Mouse (Mus musculus) large intestine, adult 2 months (tissue): Measurements from ENCODE around the gene Glud1. TPM values are rescaled to one million over a fixed set of nuclear protein-coding genes. Genes with fewer than 3 reads are reported as not detected.

Source experiments
- DNase-seq: peaks from one replicate; pipeline ENCODE4 v3.0.0-alpha.2; 2012; ENCODE audit warnings: low read depth, low spot score
- WGBS: fragments of 180-500 bp; shearing (Covaris S2); methylation state at CpG from one replicate; pipeline ENCODE4 v1.1.7; 2018; 5-methylcytosine and 5-hydroxymethylcytosine counted together
- polyA plus RNA-seq: library from polyadenylated mRNA; depleted of rRNA; stranded (reverse); fragments of >200 nt; gene quantifications from 2 replicates; pipeline ENCODE4 v1.2.3, GENCODE M21; 2012; rRNA removed

Gene Glud1
- polyA plus RNA-seq, 1 experiment, result 48.1 TPM

GRCm38 (mm10) chr14:34372646-34373045, 62.1 kb downstream of the Glud1 start:
- no peak for DNase-seq
- 89% methylated on average over 6 of the region's 6 CpGs for WGBS

GRCm38 (mm10) chr14:34373581-34373980, 63.1 kb downstream of the Glud1 start:
- WGBS, result 79% methylated on average over 6 of the region's 6 CpGs
- DNase-seq, result no peak

GRCm38 (mm10) chr14:34374577-34374976, 64.0 kb downstream of the Glud1 start, which contains the start of gene Sncg:
Sncg (minus strand) TSS chr14:34374789.
- 33% methylated on average over 10 of the region's 10 CpGs for WGBS
- no peak for DNase-seq

- WGBS, result 78% methylated on average over 13 of the region's 13 CpGs
- DNase-seq, result no peak
Measured at GRCm38 (mm10) chr14:34375415-34375904, 64.9 kb downstream of the Glud1 start, which contains the start of gene Mmrn2. Mmrn2 (plus strand) TSS chr14:34375465.

- WGBS, result 86% methylated on average over 5 of the region's 5 CpGs
- no peak for DNase-seq
Measured at GRCm38 (mm10) chr14:34375941-34376340, 65.4 kb downstream of the Glud1 start.

- no peak for DNase-seq
- WGBS, result 81% methylated on average over 4 of the region's 4 CpGs
Measured at GRCm38 (mm10) chr14:34377121-34377520, 66.6 kb downstream of the Glud1 start.

- no peak for DNase-seq
- WGBS, result 62% methylated on average over 11 of the region's 11 CpGs
Measured at GRCm38 (mm10) chr14:34378560-34379331, 68.2 kb downstream of the Glud1 start.

- WGBS, result 92% methylated on average over 9 of the region's 9 CpGs
- DNase-seq, result no peak
Measured at GRCm38 (mm10) chr14:34382921-34383704, 72.6 kb downstream of the Glud1 start.

GRCm38 (mm10) chr14:34393295-34393694, 82.8 kb downstream of the Glud1 start:
- WGBS, result 74% methylated on average over 4 of the region's 4 CpGs
- no peak for DNase-seq

Other genes starting within 250 kb of the Glud1 start
- 0.49 and 0.69 TPM in 2 replicates for gene Anxa8, start 224.7 kb upstream of the Glud1 start, polyA plus RNA-seq
- not detected in 2 replicates for gene A630023A22Rik, start 208.0 kb upstream of the Glud1 start, polyA plus RNA-seq
- gene Npy4r, start 158.2 kb upstream of the Glud1 start, polyA plus RNA-seq, result 0.47 and 1.1 TPM in 2 replicates
- 0.04 TPM in 2 replicates for gene Gprin2, start 109.1 kb upstream of the Glud1 start, polyA plus RNA-seq
- 1.4 and 2.7 TPM in 2 replicates for gene Syt15, start 91.1 kb upstream of the Glud1 start, polyA plus RNA-seq
- 0.87 and 1.3 TPM in 2 replicates for gene Shld2, start 234 bp upstream of the Glud1 start, polyA plus RNA-seq
- gene Fam25c, start 44.7 kb downstream of the Glud1 start, polyA plus RNA-seq, result not detected in 2 replicates
- 14.2 and 21.6 TPM in 2 replicates for gene Sncg, start 64.1 kb downstream of the Glud1 start, polyA plus RNA-seq
- gene Mmrn2, start 64.7 kb downstream of the Glud1 start, polyA plus RNA-seq, result 3.7 and 6.0 TPM in 2 replicates
- 6.9 and 14.4 TPM in 2 replicates for gene Bmpr1a, start 192.6 kb downstream of the Glud1 start, polyA plus RNA-seq
- gene 9230112D13Rik, start 212.1 kb downstream of the Glud1 start, polyA plus RNA-seq, result 0.26 TPM in 1 of 2 replicates, not detected in the other